Mouse (Mus musculus): ENCODE measurements at regions not wholly inside any gene's neighbourhood (a gene's known extent, or its start where the extent isn't known, plus 50 kb on each side); places are given as distances from the start of the nearest gene placed in this dataset.

GRCm38 (mm10) chr13:54847764-54848183 is 58.6 kb downstream of the Tspan17 start:
- no peak for DNase-seq (ENCODE audit: low read depth, low spot score)

GRCm38 (mm10) chr13:54851131-54851530 is 62.0 kb downstream of the Tspan17 start:
- DNase-seq (ENCODE audit: low read depth, low spot score) = peak; percentile 61

DNA sequence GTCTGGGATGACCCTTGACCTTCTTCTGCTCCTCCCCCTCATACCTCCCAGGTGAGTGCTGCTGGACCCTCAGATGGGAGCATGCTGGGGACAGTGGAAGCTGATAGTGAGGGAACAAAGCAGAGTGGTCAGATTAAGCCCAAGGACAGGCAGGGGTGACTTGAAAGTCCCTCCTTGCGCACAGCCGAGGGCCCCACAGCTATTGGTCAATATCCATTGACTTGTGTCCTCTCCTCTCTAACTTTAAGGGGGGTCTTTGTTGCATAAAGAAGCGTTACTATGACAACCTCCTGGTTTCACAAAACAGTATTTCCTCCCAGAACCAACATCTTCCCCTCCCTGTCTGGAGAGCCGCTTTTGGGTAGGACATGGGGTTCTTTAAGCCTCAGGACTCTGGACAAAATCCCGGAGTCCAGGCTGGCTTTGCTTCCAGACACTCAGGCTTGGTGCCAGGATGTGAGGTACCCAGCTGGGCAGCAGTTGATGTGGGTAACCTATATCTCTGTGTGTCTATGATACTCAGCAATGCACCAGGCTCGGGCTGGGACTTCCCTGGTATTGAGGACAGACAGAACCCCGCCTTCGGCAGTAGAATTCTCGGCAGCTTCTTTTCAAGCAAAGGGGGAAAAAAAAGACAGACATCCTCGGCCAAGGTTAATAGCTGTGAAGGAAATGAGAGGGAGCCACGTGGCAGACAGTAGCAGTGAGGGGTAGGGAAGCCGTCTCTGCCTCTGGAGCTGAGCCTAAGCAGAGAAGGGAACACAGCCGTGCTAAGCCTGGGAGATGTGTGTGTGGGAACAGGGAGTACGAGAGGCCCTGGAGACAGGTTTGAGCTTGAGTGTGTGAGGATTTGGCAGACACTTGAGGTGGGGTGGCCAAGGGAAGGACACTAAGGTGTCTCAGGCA is 66.4 kb downstream of the Tspan17 start:
- DNase-seq (ENCODE audit: low read depth, low spot score) = no peak

DNA sequence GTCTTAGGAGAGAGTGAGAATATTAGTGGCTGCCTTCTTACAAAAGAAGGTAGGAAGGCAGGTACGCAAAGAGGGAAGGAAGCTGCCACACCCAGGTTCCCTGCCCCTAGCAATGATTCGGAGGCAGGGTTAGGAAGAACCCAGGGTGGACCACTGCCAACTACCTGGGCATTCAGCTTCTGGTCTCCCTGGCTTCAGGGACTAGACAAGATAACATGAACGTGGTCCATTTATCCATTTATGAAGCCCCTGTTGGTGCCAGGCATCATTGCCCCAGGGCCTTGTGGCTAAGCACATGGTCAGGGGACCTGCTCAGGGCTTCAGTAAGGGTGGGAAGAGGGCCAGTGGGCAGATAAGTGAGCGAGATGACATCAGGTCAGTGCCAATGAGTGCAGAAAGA is 73.8 kb downstream of the Tspan17 start:
- no peak for DNase-seq (ENCODE audit: low read depth, low spot score)

DNA sequence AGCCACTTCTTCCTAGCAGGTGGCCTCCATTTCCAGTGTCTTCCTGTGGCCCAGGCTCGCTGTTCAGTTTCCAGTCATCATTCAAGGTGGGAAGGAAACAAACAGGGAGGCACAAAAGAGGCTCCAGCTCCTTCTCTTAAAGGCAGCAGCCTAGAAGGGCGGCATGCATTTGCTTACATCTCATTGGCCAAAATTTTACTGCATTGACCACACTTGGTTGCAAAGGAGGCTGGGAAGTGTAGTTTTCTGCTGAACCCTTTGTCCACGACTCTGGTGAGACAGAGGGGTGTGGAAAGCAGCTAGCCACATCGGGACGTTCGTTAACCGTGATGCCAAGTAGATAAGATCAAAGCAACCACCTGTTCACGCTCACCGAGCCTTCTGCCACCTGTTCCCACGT is 74.9 kb downstream of the Tspan17 start:
- peak; percentile 79 for DNase-seq (ENCODE audit: low read depth, low spot score)

DNA sequence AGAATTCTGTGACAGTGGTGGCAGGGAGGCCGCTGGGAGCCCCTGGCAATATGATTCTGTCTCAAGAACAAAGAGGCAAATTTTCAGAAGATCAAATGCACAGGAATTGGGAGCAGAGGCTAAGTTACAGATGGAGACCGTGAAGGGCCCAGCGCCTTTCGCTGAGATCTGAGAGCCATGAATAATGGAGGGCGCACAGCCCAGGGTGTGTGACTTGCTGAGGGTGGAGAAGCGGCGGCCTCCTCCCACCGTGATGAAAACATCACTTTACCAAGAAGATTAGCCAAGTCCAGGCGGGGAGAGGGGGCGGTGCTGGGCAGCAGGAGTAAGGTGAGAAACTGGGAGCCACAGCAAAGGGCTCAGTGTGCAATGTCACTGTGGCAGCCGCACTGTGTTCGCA is 77.2 kb upstream of the Unc5a start:
- no peak for DNase-seq (ENCODE audit: low read depth, low spot score)

DNA sequence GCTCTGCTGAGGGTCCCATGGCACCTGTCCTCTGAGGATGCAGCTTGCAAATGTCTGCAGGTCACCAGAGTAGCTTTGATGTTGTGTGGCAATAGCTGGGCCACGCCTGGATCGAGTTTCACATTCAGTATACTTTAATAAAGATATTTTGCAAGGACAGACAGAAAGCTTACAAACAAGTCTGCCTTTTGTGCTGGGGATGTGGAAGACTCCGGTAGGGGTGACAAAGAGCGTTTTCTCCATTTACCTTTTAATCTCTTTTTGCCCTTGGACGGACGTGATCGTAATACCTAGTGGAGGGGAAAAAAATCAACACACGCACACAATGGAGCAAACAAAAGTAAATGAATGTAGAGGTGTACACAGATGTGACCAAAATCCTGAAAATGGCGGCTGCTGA is 75.3 kb upstream of the Unc5a start:
- DNase-seq (ENCODE audit: low read depth, low spot score) = no peak

DNA sequence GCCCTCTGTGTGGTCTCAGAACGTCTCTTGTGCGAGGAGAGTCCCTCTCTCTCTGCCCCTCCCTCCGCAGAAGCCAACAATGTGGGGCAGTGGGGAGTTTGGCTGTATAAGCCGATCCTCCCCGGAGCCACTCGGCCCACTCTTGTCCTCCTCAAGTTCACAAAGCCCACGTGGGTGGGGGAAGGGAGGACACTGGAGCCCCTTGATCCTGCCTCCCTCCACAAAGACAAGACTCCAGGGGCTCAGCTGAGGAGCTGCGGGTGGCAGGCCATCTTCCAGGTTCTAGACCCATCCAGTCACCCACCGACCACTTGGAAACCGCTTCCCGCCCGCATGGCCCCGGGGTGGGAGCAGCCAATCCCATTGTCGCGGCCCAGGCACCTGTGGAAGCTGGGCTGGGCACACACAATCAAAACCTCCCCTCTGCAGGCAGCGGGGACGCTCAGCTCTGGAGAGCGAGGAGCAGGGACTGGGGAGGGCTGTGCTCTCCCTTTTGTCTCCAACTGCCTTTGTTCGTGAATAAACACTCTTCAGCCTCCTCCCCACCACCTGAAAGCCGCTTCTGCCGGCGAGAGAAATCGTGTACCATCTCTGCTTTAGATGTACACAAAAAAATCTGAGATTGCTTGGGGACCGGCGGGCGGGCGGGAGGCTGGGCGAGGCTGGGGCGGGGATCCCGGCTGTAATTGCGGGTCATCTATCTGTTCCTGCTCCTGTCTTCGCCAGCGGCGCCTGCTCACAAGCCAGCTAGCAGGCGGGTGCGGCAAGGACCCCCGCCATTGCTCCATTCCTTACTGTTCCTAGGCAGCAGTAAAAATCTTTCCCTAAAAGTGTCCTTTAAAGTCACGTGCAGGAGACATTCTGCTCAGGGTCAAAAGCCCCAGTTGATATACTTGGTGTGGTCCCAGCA is 74.7 kb upstream of the Unc5a start:
- DNase-seq (ENCODE audit: low read depth, low spot score) = peak; percentile 57

- DNase-seq (ENCODE audit: low read depth, low spot score) = peak; percentile 51
Observed at GRCm38 (mm10) chr13:54876556-54876955, 72.7 kb upstream of the Unc5a start.

DNA sequence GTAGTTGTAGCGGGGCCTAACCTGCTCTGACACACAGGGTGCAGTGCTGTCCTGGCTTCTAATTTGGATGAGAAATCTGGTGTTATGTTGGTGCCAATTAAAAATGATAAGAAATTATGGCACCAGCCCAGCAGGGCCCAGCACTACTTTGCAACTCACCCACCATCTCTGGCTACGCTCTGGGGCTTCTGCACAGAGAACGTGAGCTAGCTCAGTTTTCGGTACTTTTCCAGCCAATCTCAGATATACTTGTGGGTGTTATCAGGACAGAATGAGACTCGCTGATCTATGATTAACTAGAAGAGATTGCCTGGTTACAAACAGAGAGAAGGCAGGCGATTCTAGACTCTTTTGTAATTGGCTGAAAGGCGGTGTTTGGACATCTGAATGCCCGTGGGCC is 71.6 kb upstream of the Unc5a start:
- no peak for DNase-seq (ENCODE audit: low read depth, low spot score)

GRCm38 (mm10) chr13:54879325-54879724 is 69.9 kb upstream of the Unc5a start:
- no peak for DNase-seq (ENCODE audit: low read depth, low spot score)

- DNase-seq (ENCODE audit: low read depth, low spot score) = no peak
Observed at GRCm38 (mm10) chr13:54880204-54880603, 69.0 kb upstream of the Unc5a start.

- peak; percentile 88 for DNase-seq (ENCODE audit: low read depth, low spot score)
Observed at GRCm38 (mm10) chr13:54882781-54883180, 66.4 kb upstream of the Unc5a start.

DNA sequence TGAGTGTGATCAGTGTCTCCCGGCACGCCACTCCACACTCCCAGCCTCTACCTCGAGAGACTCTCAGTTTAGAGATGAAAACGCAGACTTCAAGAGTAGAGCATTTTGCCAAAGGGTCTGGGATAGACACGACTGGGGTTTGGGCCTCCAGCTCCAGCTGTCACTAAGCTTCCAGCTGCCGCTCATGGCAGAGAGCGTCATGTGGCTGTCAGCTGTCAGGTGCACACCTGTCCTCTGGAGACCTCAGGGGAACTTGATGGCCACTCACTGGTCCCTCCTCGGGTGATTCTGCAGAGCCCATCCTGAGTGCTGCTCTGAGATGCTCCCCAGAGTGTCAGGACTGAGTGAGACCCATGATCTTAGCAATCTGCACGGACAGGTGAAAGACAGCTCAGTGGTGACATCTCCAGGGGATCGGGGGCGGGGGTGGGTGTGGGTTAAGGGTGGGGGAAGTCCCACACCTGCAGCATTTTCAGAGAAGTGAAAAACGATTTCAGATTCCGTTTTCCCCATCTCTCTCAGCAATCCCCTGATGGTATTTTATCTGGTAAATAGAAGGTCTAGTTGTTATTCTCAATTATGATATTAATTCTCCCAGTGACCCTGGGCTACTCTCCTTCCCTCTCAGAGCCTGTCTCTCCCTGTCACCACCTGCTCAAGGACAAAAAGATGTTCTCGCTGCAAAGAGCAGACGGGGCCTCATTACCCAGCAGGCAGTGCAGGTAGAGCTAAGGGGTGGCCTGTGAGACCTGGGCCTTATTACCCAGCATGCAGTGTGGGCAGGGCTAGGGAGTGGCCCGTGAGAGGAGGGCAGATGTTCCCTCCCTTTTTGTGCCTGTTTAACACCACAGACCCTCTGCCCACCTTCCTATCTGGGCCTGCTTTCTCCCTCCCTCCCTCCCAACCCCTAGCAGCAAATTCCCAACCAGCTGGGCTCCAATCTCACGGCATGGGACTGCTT is 65.2 kb upstream of the Unc5a start:
- no peak for DNase-seq (ENCODE audit: low read depth, low spot score)

DNA sequence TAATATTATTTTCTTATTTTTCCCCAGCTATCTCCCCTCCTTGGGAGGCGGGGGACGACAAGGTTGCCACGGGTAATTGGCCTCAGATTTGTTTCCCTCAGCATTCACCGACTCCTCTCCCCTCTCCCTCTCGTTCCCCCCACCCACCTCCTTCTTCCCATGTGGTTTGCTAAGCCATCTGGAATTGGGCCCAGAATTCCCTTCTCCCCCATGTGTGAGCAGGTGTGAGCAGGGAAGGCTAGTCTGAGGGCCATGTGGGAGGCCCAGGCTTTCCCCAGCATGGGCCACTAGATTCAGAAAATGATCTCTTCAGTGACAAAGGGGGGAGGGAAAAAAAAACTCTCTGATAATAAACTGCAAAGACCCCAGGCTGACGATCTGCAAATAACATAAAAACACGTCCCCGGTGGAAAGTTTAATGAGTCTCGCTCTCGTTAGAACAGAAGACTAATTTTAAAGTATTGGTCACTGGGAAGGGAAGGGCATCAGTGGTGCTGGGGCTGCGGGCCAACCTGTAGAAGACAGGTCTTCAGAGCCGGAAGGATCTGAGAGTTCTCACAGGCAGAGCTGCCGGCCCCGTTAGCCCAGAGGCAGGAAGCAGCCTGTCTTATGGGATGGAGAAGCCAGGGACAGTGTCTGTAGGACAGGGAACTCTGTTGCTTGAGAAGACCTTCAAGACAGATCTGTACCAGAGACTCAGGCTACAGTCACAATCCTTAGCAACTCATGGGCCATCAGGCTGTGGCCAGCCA is 64.3 kb upstream of the Unc5a start:
- no peak for DNase-seq (ENCODE audit: low read depth, low spot score)

- peak; percentile 67 for DNase-seq (ENCODE audit: low read depth, low spot score)
Observed at GRCm38 (mm10) chr13:54887366-54887921, 61.8 kb upstream of the Unc5a start.

DNA sequence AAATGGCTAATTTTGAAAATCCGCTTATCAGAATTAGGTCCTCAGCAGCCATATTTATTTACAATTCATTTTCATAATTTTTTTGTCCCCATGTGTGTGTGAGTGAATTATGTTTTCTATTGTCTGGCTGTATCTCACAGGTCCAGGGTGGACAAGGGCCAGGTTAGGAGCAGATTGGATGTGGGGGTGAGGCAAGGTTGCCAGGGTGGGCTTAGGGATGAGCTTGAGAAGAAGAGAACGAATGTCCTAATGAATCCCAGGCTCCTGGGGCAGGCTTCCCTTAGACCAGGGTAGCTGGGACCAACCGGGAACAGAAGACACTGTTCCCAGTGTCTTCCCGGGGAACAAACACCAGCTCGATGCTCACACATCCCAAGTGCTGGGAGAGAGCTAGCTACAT is 61.2 kb upstream of the Unc5a start:
- no peak for DNase-seq (ENCODE audit: low read depth, low spot score)

DNA sequence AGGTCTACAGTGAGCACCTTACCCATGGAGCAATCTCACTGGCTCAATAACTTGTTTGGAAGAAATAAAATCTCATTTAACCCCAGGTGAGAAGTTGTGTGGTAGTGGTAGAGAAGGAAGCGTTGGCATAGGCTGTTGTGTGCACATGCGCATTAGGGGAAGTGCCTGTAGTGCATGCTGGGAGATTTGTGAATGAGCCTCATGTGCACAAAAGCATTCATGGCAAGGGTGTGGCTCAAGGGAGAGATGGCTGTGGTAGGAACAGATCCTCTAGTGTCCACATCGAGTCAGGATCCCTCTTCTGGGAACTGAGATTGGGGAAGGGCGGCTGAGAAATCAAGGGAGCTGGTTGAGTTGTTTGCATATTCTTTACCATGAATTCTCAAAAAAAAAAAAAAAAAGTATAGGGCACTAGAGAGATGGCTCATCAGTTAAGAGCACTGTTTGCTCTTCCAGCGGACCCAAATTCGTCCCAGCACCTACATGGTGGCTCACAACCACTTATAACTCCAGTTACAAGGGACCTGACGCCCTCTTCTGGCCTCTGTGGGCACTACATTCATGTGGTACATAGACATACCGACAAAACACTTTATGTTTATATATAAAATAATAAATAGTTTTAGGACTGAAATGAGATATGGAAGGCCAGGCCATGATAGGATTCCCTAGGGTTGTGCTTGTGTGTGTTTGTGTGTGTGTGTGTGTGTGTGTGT is 59.4 kb upstream of the Unc5a start:
- DNase-seq (ENCODE audit: low read depth, low spot score) = peak; percentile 80

GRCm38 (mm10) chr13:54892572-54892971 is 56.6 kb upstream of the Unc5a start:
- no peak for DNase-seq (ENCODE audit: low read depth, low spot score)

GRCm38 (mm10) chr13:54893651-54894050 is 55.6 kb upstream of the Unc5a start:
- DNase-seq (ENCODE audit: low read depth, low spot score) = no peak
